Mouse (Mus musculus): ENCODE measurements around the gene Tuba1a. TPM values are rescaled to one million over a fixed set of nuclear protein-coding genes. Genes with fewer than 3 reads are reported as not detected.

Tuba1a gene
- polyA plus RNA-seq, 1 experiment from 2014 or later: 1,543 TPM

- H3K9me3 ChIP-seq (replicated peaks): no peaks in the 10 kb centered on the region
- WGBS: 23% methylated on average over 17 of the region's 17 CpGs
- H3K27ac ChIP-seq (replicated peaks): peak overlapping the region; percentile 94
- H3K4me1 ChIP-seq: peaks cover 55% of the 10 kb centered on the region
- no peaks in the 10 kb centered on the region for H3K36me3 ChIP-seq
- H3K4me3 ChIP-seq (replicated peaks): peak overlapping the region; percentile 47
- H3K4me2 ChIP-seq (replicated peaks): peak overlapping the region; percentile 65
- H3K27me3 ChIP-seq: no peaks in the 10 kb centered on the region
- no peak for ATAC-seq (ENCODE audit: insufficient number of reproducible peaks, low FRiP score, low TSS enrichment, low read depth)
- H3K9ac ChIP-seq: peak overlapping the region; percentile 26; the same call in 1 of the 2 replicates
Measured at GRCm38 (mm10) chr15:98992086-98992912, 38.8 kb upstream of the Tuba1a start.

- Histone ChIP-seq H3K9me3 (replicated peaks) (no peaks in the 10 kb centered on the region), H3K27ac (replicated peaks) (peak overlapping the region; percentile 94), H3K4me2 (replicated peaks) (peak overlapping the region; percentile 27; the same call in 1 of the 2 replicates), H3K27me3 (no peaks in the 10 kb centered on the region), H3K4me1 (peaks cover 62% of the 10 kb centered on the region), H3K9ac (no peak overlapping the region; the same call in 1 of the 2 replicates), H3K4me3 (replicated peaks) (no peak overlapping the region), H3K36me3 (no peaks in the 10 kb centered on the region)
- 19% methylated on average over 9 of the region's 9 CpGs for WGBS
- no peak for ATAC-seq (ENCODE audit: insufficient number of reproducible peaks, low FRiP score, low TSS enrichment, low read depth)
Measured at GRCm38 (mm10) chr15:98991540-98992050, 38.1 kb upstream of the Tuba1a start.

GRCm38 (mm10) chr15:98990669-98991539 lies 37.4 kb upstream of the Tuba1a start:
- 17% methylated on average over 15 of the region's 15 CpGs for WGBS
- peak overlapping the region; percentile 6; the same call in 1 of the 2 replicates for H3K9ac ChIP-seq
- H3K4me3 ChIP-seq (replicated peaks): 0 out of 2 replicates have a peak overlapping the region, but pooled peaks have one; percentile 2
- H3K4me1 ChIP-seq: peaks cover 69% of the 10 kb centered on the region
- no peak for ATAC-seq (ENCODE audit: insufficient number of reproducible peaks, low FRiP score, low TSS enrichment, low read depth)
- H3K27me3 ChIP-seq: no peaks in the 10 kb centered on the region
- peak overlapping the region; percentile 27 for H3K4me2 ChIP-seq (replicated peaks)
- H3K36me3 ChIP-seq: no peaks in the 10 kb centered on the region
- peak overlapping the region; percentile 94 for H3K27ac ChIP-seq (replicated peaks)
- no peaks in the 10 kb centered on the region for H3K9me3 ChIP-seq (replicated peaks)

- 31% methylated on average over 11 of the region's 12 CpGs for WGBS
- Histone ChIP-seq H3K27me3 (no peaks in the 10 kb centered on the region), H3K4me1 (peaks cover 75% of the 10 kb centered on the region), H3K9ac (no peak overlapping the region), H3K4me2 (replicated peaks) (peak overlapping the region; percentile 27), H3K4me3 (replicated peaks) (no peak overlapping the region), H3K27ac (replicated peaks) (peak overlapping the region; percentile 94; the same call in 1 of the 2 replicates), H3K36me3 (no peaks in the 10 kb centered on the region), H3K9me3 (replicated peaks) (no peaks in the 10 kb centered on the region)
- no peak for ATAC-seq (ENCODE audit: insufficient number of reproducible peaks, low FRiP score, low TSS enrichment, low read depth)
Measured at GRCm38 (mm10) chr15:98989701-98990430, 36.4 kb upstream of the Tuba1a start.

GRCm38 (mm10) chr15:98988787-98989186 lies 35.3 kb upstream of the Tuba1a start:
- no peaks in the 10 kb centered on the region for H3K9me3 ChIP-seq (replicated peaks)
- H3K27ac ChIP-seq (replicated peaks): peak overlapping the region; percentile 95
- H3K4me1 ChIP-seq: peaks cover 79% of the 10 kb centered on the region
- H3K4me3 ChIP-seq (replicated peaks): no peak overlapping the region
- no peaks in the 10 kb centered on the region for H3K27me3 ChIP-seq
- no peaks in the 10 kb centered on the region for H3K36me3 ChIP-seq
- no peak overlapping the region for H3K9ac ChIP-seq
- ATAC-seq (ENCODE audit: insufficient number of reproducible peaks, low FRiP score, low TSS enrichment, low read depth): no peak
- 76% methylated on average over 3 of the region's 3 CpGs for WGBS
- H3K4me2 ChIP-seq (replicated peaks): no peak overlapping the region

- peak overlapping the region; percentile 27 for H3K4me2 ChIP-seq (replicated peaks)
- no peaks in the 10 kb centered on the region for H3K9me3 ChIP-seq (replicated peaks)
- no peaks in the 10 kb centered on the region for H3K36me3 ChIP-seq
- WGBS: 29% methylated on average over 8 of the region's 8 CpGs
- no peaks in the 10 kb centered on the region for H3K27me3 ChIP-seq
- H3K4me1 ChIP-seq: peaks cover 72% of the 10 kb centered on the region
- no peak overlapping the region for H3K9ac ChIP-seq
- no peak for ATAC-seq (ENCODE audit: insufficient number of reproducible peaks, low FRiP score, low TSS enrichment, low read depth)
- 0 out of 2 replicates have a peak overlapping the region, but pooled peaks have one; percentile 3 for H3K4me3 ChIP-seq (replicated peaks)
- peak overlapping the region; percentile 95 for H3K27ac ChIP-seq (replicated peaks)
Measured at GRCm38 (mm10) chr15:98987661-98988181, 34.2 kb upstream of the Tuba1a start.

- H3K4me3 ChIP-seq (replicated peaks): 0 out of 2 replicates have a peak overlapping the region, but pooled peaks have one; percentile 3
- peak; percentile 39; the same call in 1 of the 2 replicates for ATAC-seq (ENCODE audit: insufficient number of reproducible peaks, low FRiP score, low TSS enrichment, low read depth)
- no peak overlapping the region for H3K9ac ChIP-seq
- H3K9me3 ChIP-seq (replicated peaks): no peaks in the 10 kb centered on the region
- H3K4me2 ChIP-seq (replicated peaks): peak overlapping the region; percentile 6; the same call in 1 of the 2 replicates
- H3K36me3 ChIP-seq: no peaks in the 10 kb centered on the region
- H3K27ac ChIP-seq (replicated peaks): peak overlapping the region; percentile 95
- peaks cover 67% of the 10 kb centered on the region for H3K4me1 ChIP-seq
- H3K27me3 ChIP-seq: no peaks in the 10 kb centered on the region
- 17% methylated on average over 7 of the region's 7 CpGs for WGBS
Measured at GRCm38 (mm10) chr15:98987077-98987630, 33.7 kb upstream of the Tuba1a start.

- Histone ChIP-seq H3K4me2 (replicated peaks) (peak overlapping the region; percentile 52), H3K36me3 (no peaks in the 10 kb centered on the region), H3K4me3 (replicated peaks) (peak overlapping the region; percentile 44), H3K4me1 (peaks cover 57% of the 10 kb centered on the region), H3K27me3 (no peaks in the 10 kb centered on the region), H3K9me3 (replicated peaks) (no peaks in the 10 kb centered on the region), H3K9ac (0 out of 2 replicates have a peak overlapping the region, but pooled peaks have one; percentile 23), H3K27ac (replicated peaks) (peak overlapping the region; percentile 95)
- WGBS: 31% methylated on average over 12 of the region's 12 CpGs
- ATAC-seq (ENCODE audit: insufficient number of reproducible peaks, low FRiP score, low TSS enrichment, low read depth): no peak
Measured at GRCm38 (mm10) chr15:98985982-98986715, 32.6 kb upstream of the Tuba1a start.

GRCm38 (mm10) chr15:98985240-98985981 lies 31.9 kb upstream of the Tuba1a start:
- peak overlapping the region; percentile 52 for H3K4me2 ChIP-seq (replicated peaks)
- peak overlapping the region; percentile 95 for H3K27ac ChIP-seq (replicated peaks)
- ATAC-seq (ENCODE audit: insufficient number of reproducible peaks, low FRiP score, low TSS enrichment, low read depth): peak; percentile 88
- H3K27me3 ChIP-seq: no peaks in the 10 kb centered on the region
- H3K4me1 ChIP-seq: peaks cover 49% of the 10 kb centered on the region
- no peaks in the 10 kb centered on the region for H3K9me3 ChIP-seq (replicated peaks)
- peak overlapping the region; percentile 23 for H3K9ac ChIP-seq
- H3K36me3 ChIP-seq: no peaks in the 10 kb centered on the region
- H3K4me3 ChIP-seq (replicated peaks): peak overlapping the region; percentile 44
- 2% methylated on average over 29 of the region's 29 CpGs for WGBS
